Mouse (Mus musculus): ENCODE data around the gene Syvn1. TPM values are rescaled to one million over a fixed set of nuclear protein-coding genes. Genes with fewer than 3 reads are reported as not detected.
"Not testable (repeated sequence)": the region's sequence is repeated elsewhere in the genome, so short reads cannot be mapped to it uniquely, and the experiment has no call there.

Gene Syvn1
- total RNA-seq, 2 experiments from 2014 or later = 41.8 to 45.7 TPM

GRCm38 (mm10) chr19:6038326-6038725, 8.1 kb upstream of the Syvn1 start:
- DNase-seq (ENCODE audit: extremely low spot score in 1 of 2, low spot score in 1 of 2) = no peak

- DNase-seq (ENCODE audit: extremely low spot score in 1 of 2, low spot score in 1 of 2) = no peak
These were observed 6.4 kb upstream of the Syvn1 start for GRCm38 (mm10) chr19:6040002-6040401.

- DNase-seq (ENCODE audit: extremely low spot score in 1 of 2, low spot score in 1 of 2) = no peak
These were observed 4.1 kb upstream of the Syvn1 start for GRCm38 (mm10) chr19:6042293-6042692.

- DNase-seq (ENCODE audit: extremely low spot score in 1 of 2, low spot score in 1 of 2) = not testable (repeated sequence)
These were observed 2.3 kb upstream of the Syvn1 start for GRCm38 (mm10) chr19:6044102-6044501.

GRCm38 (mm10) chr19:6045366-6046293, 746 bp upstream of the Syvn1 start:
- peak in 1 of 2 experiments; percentile 48 for DNase-seq (ENCODE audit: extremely low spot score in 1 of 2, low spot score in 1 of 2)

GRCm38 (mm10) chr19:6047154-6047898, 950 bp downstream of the Syvn1 start:
- DNase-seq (ENCODE audit: extremely low spot score in 1 of 2, low spot score in 1 of 2) = no peak

GRCm38 (mm10) chr19:6047899-6048166, 1.5 kb downstream of the Syvn1 start:
- DNase-seq (ENCODE audit: extremely low spot score in 1 of 2, low spot score in 1 of 2) = no peak

- DNase-seq (ENCODE audit: extremely low spot score in 1 of 2, low spot score in 1 of 2) = no peak
These were observed 2.5 kb downstream of the Syvn1 start for GRCm38 (mm10) chr19:6048681-6049410.

- no peak for DNase-seq (ENCODE audit: extremely low spot score in 1 of 2, low spot score in 1 of 2)
These were observed 6.1 kb downstream of the Syvn1 start for GRCm38 (mm10) chr19:6052516-6052915.

- no peak for DNase-seq (ENCODE audit: extremely low spot score in 1 of 2, low spot score in 1 of 2)
These were observed 7.9 kb downstream of the Syvn1 start for GRCm38 (mm10) chr19:6054296-6054695.

- no peak for DNase-seq (ENCODE audit: extremely low spot score in 1 of 2, low spot score in 1 of 2)
These were observed 10.3 kb downstream of the Syvn1 start for GRCm38 (mm10) chr19:6056696-6057095.

- DNase-seq (ENCODE audit: extremely low spot score in 1 of 2, low spot score in 1 of 2) = peak; percentile 98
These were observed 11.1 kb downstream of the Syvn1 start, which contains the start of the genes Mrpl49 and Fau for GRCm38 (mm10) chr19:6057313-6058096. Gene Mrpl49 (minus strand): TSS chr19:6057785. Gene Fau (plus strand): TSS chr19:6057844.

GRCm38 (mm10) chr19:6058513-6058912, 12.1 kb downstream of the Syvn1 start:
- DNase-seq (ENCODE audit: extremely low spot score in 1 of 2, low spot score in 1 of 2) = no peak

- no peak for DNase-seq (ENCODE audit: extremely low spot score in 1 of 2, low spot score in 1 of 2)
These were observed 12.6 kb downstream of the Syvn1 start for GRCm38 (mm10) chr19:6058966-6059365.

GRCm38 (mm10) chr19:6061021-6061533, 14.7 kb downstream of the Syvn1 start, which contains the start of gene Znhit2:
Gene Znhit2 (plus strand): TSS chr19:6061192.
- peak; percentile 81 to 87 for DNase-seq (ENCODE audit: extremely low spot score in 1 of 2, low spot score in 1 of 2)

- no peak for DNase-seq (ENCODE audit: extremely low spot score in 1 of 2, low spot score in 1 of 2)
These were observed 15.4 kb downstream of the Syvn1 start for GRCm38 (mm10) chr19:6061641-6062302.

GRCm38 (mm10) chr19:6062418-6062817, 16.0 kb downstream of the Syvn1 start:
- DNase-seq (ENCODE audit: extremely low spot score in 1 of 2, low spot score in 1 of 2) = no peak

GRCm38 (mm10) chr19:6063081-6063480, 16.7 kb downstream of the Syvn1 start:
- no peak for DNase-seq (ENCODE audit: extremely low spot score in 1 of 2, low spot score in 1 of 2)

GRCm38 (mm10) chr19:6066571-6066970, 20.2 kb downstream of the Syvn1 start:
- no peak for DNase-seq (ENCODE audit: extremely low spot score in 1 of 2, low spot score in 1 of 2)
